Mouse (Mus musculus) erythroblast, adult 5-6 weeks (primary cell): ENCODE measurements around the gene Crispld2. TPM values are rescaled to one million over a fixed set of nuclear protein-coding genes. Genes with fewer than 3 reads are reported as not detected.
A peak's percentile ranks its signal among the peaks of the same experiment; 100 is the strongest.

ENCODE experiments used
- ATAC-seq: replicated peaks from 2 replicates; pipeline ENCODE4 v1.8.0; 2016; ENCODE audit warnings: moderate number of reproducible peaks, mild to moderate bottlenecking, moderate TSS enrichment, inconsistent platforms; ENCODE audit not compliant: poor library complexity, low FRiP score, severe bottlenecking
- total RNA-seq, 2 experiments: library from RNA; stranded (forward) in 1 of 2; stranded (reverse) in 1 of 2; fragments of 150-400 nt in 1 of 2; fragments of 200-764, 138-1000 nt in 1 of 2; gene quantifications; 2 replicates each; pipeline versions ENCODE4 v1.2.3 to v1.2.4; 2015 to 2017; ENCODE audit warnings: low replicate concordance in 2 of 2

Gene Crispld2
- total RNA-seq, 2 experiments from 2014 or later: 1.9 to 3.0 TPM

DNA sequence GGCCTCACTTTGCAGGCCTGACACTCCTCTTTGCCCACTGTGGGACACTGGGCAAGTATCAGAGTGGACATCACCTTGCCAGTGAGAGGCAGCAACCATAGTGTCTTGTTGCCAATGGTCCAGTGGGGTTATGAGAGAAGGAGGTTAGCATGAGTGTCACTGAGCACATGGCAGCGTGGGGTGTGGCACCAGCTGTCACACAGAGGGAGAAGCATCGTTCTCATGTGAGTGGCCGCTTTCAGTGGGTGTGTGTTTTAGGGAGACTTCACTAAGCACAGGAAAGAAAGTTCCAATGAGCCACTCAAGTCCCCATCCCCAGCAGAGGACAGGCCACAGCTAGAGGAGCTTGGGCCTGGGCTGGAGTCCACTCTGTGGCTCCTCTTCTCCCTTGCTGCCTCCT, 62.6 kb downstream of the Crispld2 start:
- ATAC-seq: no peak

- no peak for ATAC-seq
Observed at GRCm38 (mm10) chr8:120057078-120057477, 64.8 kb downstream of the Crispld2 start.

DNA sequence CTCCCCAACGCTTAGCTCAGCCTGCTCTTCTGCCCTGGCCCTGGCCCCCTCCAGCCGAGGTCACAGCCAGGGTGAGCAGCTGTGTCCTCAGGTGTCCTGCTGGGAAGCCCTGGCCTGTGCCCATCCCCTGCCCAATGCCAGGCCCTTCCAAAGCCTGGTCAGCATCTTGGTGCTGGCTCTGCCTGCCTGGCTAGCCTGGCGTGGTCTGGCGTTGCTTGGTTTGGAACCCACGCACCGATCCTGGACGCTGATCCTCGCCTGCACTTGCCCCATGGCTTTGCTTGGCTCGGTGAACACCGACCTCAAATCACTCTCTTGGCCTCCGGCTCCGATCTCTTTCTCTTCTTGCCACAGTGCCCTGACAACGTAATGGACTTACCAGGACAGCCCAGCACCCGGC, 70.5 kb downstream of the Crispld2 start:
- 0 out of 2 replicates have a peak, but pooled peaks have one; percentile 10 for ATAC-seq

- ATAC-seq: no peak
Observed at GRCm38 (mm10) chr8:120063326-120063725, 71.1 kb downstream of the Crispld2 start.

GRCm38 (mm10) chr8:120065611-120066010, 73.4 kb downstream of the Crispld2 start:
- no peak for ATAC-seq

- no peak for ATAC-seq
Observed at GRCm38 (mm10) chr8:120066226-120066625, 74.0 kb downstream of the Crispld2 start.

DNA sequence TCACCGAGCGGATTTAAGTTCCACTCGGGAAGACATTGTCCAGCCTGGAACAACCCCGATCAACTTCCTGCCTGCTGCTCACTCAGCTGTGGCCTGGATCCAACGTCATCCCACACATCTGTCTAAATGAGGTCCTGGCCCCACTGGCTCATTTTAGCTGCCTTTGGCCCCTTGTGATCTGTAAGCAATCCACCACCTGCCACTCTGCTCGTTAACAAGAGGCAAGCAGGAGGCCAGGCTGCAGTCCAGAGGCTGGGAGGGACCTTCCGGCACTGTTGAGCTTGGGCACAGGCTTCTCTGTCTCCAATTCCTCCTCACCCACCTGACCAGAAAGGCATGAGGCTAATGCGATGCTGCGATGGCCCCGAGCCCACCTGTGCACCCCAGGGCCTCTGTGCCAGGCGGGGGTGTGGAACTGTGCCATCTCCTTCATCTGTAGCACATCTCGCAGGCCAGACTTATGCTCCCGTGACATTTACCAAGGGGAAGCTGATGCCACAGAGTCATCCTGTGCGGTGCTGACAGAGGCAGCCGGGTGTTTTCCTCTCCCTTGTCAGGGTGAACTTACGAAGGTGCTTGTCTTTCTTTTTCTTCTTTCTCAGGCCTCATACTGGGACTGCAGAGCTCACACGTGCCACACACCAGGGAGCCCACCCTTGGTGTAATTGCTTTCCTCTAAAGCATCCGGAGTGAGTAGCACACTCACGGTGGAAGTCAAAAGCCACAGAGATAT, 75.9 kb downstream of the Crispld2 start:
- no peak for ATAC-seq

DNA sequence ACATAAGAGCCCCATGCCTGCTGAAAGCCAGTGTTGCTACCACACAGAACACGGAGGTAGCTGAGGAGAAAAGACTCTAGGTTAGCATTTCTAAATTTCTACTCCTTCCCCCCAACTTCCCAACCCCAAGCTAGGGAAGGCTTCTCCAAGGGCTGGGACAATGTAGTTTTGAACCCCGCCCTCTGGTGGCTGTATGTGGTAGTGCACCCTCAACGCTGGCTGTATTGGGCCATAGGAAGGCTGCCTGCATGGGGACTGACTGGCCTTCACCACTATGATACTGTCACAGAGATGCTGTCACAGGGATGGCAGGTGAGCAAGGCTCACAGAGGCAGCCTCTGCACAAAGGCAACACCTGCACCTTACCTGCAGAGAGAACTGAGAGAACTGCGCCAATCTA, 79.4 kb downstream of the Crispld2 start:
- peak; percentile 82 for ATAC-seq

- no peak for ATAC-seq
Observed at GRCm38 (mm10) chr8:120072259-120072658, 80.0 kb downstream of the Crispld2 start.

GRCm38 (mm10) chr8:120072827-120073226, 80.6 kb downstream of the Crispld2 start:
- no peak for ATAC-seq

DNA sequence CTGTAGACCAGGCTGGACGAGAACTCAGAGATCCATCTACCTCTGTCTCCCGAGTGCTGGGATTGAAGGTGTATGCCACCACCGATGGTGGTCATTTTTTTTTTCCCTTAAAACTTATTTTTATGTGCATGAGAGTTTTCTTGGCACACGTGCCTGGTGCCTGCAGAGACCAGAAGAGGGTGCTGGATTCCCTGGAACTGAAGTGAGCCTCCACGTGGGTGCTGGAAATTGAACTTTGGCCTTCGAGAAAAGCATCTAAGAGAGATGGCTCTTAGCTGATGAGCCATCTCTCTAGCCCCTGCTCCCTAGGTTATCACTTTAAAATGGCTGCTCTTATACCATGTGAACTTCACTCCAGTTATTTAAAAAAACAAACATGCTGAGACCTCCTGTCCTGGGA, 82.3 kb downstream of the Crispld2 start:
- no peak for ATAC-seq

- ATAC-seq: no peak
Observed at GRCm38 (mm10) chr8:120075347-120075746, 83.1 kb downstream of the Crispld2 start.

- 0 out of 2 replicates have a peak, but pooled peaks have one; percentile 61 for ATAC-seq
Observed at GRCm38 (mm10) chr8:120078080-120078479, 85.8 kb downstream of the Crispld2 start.

DNA sequence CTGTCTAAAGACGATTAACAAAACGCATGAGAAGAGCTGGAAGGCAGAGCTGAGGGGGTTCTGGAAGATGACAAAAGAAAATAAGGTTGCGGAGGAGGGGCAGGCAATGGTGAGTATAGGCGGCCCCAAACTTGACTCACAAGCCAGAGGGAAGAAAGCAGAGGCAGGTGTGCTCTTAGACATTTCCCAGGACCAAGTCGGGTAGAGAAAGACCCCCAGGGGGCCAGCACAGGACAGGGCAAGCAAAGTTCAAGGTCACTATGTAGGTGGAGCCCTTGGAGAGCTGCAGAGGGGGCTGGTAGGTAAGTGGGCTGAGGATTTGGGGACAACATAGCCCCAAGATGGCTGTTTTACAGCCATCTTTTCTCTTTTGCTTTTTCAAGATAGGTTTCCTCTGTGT, 87.1 kb downstream of the Crispld2 start:
- no peak for ATAC-seq

DNA sequence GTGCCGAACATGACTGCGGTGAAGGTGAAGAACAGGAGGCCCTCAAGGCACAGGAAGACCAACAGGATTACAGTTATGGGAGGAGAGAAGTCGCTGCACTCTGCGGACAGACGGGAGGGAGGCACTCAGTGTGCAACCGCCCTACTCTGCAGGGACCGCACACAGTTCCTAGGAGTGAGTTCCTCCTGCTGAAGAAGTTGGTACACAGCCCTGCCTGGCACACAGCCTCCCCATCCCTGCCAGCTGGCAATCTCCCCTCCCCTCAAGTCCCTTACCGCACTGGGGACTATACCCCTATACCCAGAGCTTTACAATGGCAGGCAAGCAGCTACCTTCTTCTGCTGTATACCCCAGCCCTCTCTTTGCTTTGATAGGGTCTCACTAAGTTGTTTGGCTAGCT, 91.0 kb downstream of the Crispld2 start:
- ATAC-seq: no peak

GRCm38 (mm10) chr8:120084783-120085182, 92.5 kb downstream of the Crispld2 start:
- no peak for ATAC-seq

GRCm38 (mm10) chr8:120089511-120089910, 97.3 kb downstream of the Crispld2 start:
- no peak for ATAC-seq

DNA sequence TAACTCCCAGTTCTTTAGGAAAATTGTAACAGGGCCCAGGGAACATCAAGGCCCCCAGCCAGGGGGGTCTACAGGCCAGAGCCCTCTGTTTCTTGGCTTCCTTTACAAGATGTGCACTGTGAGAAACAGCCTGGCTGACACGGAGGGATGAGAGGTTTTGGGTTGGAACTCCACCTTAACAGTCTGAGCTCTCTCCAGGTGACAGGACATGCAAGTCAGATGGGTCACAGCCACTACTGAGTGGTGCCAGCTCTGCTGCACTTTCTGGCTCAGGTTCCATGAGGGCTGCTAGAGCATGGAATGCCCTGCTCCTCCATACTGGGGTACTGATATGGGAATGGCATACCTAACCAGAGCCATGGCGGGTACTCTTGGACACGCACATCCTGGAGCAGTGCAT, 98.8 kb downstream of the Crispld2 start:
- no peak for ATAC-seq

DNA sequence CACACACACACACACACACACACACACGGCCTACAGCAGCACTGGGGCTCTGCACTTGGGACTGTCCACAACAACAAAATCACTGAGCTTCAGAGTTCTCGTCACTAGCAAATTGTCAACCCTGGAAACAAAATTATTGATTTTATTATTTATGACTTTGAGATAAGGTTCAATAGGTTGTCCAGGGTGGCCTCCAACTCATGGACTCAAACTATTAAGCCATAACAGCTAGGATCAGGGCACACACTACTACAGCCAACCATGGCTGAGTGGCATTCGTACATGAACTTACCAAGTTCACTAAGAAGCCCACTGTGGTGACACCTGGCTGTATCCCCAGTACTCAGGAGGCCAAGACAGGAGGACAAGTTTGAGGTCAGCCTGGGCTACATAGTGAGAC, 100.9 kb downstream of the Crispld2 start:
- no peak for ATAC-seq

GRCm38 (mm10) chr8:120094801-120095200, 102.6 kb downstream of the Crispld2 start:
- no peak for ATAC-seq

DNA sequence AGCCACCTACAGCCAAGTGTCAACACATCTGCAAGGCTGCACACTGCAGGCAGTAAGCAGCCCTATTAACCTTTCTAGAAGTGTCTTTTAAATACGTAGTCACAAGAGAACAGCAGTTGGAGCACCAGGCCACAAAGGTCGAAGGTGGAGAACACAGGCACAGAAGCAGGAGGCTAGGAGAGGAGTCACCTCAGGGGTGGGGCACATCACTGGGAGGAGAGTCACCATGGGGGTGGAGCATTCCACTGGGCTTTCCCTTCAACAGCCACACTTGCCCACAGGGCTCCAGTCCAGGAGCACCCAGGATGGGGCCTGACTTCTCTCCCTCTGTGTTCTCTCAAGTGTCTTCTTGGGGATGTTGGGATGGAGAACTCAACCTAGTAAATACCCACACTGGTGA, 104.2 kb downstream of the Crispld2 start:
- no peak for ATAC-seq
